Mouse (Mus musculus) frontal cortex, adult (tissue): ENCODE measurements around the gene Wdfy3.

Experiments used
- ATAC-seq: cut with Nextera tagmentation; 2 replicates; pipeline ENCODE4 v1.9.2; 2017; ENCODE audit warnings: mild to moderate bottlenecking, moderate library complexity, mixed read lengths; ENCODE audit not compliant: low TSS enrichment

The Wdfy3 gene

GRCm38 (mm10) chr5:101789770-101790169 is 280.0 kb downstream of the Wdfy3 start:
- no peak for ATAC-seq

- ATAC-seq = no peak
Measured at GRCm38 (mm10) chr5:101785921-101786614, 283.7 kb downstream of the Wdfy3 start.

GRCm38 (mm10) chr5:101784787-101785186 is 284.9 kb downstream of the Wdfy3 start:
- ATAC-seq = no peak

GRCm38 (mm10) chr5:101784328-101784727 is 285.4 kb downstream of the Wdfy3 start:
- no peak for ATAC-seq
